Mouse (Mus musculus) layer of hippocampus, postnatal 14 days (tissue): ENCODE measurements at regions not wholly inside any gene's neighbourhood (a gene's known extent, or its start where the extent isn't known, plus 50 kb on each side); places are given as distances from the start of the nearest gene placed in this dataset.
A peak's percentile ranks its signal among the peaks of the same experiment; 100 is the strongest.
"Not testable (repeated sequence)": the region's sequence is repeated elsewhere in the genome, so short reads cannot be mapped to it uniquely, and the experiment has no call there.

ENCODE experiments used
- DNase-seq, 2 experiments: peaks; one replicate each; pipeline ENCODE4 v3.0.0; 2021 to 2022; ENCODE audit warnings: low spot score in 2 of 2, mixed read lengths in 1 of 2

DNA sequence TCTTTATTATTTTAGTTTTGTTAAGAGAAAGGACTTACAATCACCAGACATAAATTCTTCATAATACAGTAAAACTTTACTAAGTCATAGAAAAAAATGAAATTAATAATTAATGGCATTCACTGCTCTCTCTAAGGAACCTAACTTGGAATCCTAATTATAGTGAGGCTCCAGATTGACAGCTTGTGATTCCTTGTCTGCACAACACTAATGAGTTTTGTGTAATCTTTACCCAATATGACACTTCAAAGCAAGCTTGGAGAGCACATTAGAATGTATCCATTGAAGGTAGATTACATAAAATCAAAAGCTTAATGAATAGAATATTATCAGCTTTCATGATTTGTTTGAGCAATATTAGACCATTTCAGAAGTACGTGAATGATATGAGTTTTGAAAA, 1914.7 kb downstream of the Efna5 start:
- DNase-seq = no peak

DNA sequence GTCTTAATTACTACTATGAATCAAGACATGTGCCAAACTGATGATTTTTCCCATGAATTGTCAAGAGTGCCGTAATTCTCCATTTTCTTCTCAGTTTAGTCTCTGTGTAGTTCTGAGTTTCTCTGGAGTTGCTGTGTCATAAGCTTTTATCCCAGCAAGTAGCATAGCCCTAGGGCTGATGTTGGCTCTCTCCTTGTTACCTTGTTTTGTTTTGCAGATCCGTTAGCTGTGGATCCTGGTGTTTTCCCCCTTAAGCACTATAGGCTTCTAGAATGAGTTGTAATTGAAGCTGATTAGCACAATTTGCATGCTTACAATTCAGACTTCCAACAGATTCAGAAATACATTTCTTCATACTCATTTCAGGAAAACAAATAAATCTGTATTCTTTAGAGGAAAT, 1915.5 kb downstream of the Efna5 start:
- DNase-seq = no peak

DNA sequence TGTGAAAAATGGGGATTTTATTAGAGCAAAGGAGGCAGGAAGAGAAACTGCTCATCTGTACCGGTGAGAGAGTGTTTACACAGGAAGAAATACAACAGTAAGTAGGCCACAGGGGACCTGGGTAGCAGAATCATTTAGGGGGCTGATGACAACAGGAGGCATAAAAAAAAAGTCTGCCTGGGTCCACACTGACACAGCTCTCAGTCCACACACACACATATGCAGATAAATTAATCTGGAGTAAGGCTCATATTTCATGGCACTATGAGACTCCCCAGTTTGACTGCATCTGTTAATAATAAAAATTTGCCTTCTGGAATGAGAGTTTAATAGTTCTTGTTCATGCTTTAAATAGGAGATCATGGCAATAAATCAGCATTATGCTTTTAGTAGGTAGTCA, 1929.7 kb downstream of the Efna5 start:
- DNase-seq = no peak

GRCm38 (mm10) chr17:60937754-60938508, 1924.8 kb upstream of the Nudt12 start:
- DNase-seq = no peak

DNA sequence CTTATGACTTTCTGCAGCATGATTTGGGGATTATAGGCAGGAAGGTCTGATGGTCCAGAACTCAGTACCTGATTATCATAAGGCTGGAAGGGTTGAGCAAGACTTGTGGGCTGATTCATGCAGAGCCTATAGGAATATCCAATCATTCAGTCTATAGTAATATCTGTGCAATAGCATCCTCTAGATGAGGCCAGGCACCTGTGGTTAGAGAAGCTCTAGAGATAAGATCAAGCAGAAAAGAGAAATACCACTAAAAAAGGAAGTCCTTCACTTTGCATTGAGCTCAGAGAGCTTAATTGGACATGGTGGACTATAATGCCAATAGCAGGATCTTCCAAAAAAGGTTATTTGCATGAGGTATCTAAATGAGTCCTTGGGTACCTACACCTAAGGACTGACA, 1921.1 kb upstream of the Nudt12 start:
- DNase-seq = no peak

GRCm38 (mm10) chr17:60925822-60926383, 1912.7 kb upstream of the Nudt12 start:
- peak; percentile 9 to 13 for DNase-seq

GRCm38 (mm10) chr17:60882721-60883120, 1869.5 kb upstream of the Nudt12 start:
- DNase-seq = not testable (repeated sequence)

- DNase-seq = no peak
These were observed 1844.3 kb upstream of the Nudt12 start for GRCm38 (mm10) chr17:60857445-60857844.

DNA sequence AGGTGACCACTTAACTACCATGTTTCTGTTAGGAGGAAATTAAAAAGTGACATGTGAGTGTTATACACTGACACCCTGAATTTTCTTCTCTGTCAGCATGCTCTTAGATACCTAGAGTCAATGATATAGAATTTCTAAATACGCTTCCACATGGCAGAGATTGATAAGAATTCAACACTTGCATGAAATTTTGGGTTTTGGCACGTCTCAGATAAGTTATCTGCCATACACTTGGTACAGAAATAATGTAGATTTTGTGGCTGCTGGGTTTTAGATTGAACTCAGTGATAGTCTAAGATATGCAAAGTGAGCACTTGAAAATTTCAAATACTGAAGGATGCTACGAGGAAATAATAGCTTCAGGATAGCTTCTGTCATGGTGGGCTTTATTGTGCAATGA, 1841.5 kb upstream of the Nudt12 start:
- DNase-seq = no peak

- not testable (repeated sequence) for DNase-seq
These were observed 1825.6 kb upstream of the Nudt12 start for GRCm38 (mm10) chr17:60838794-60839193.

GRCm38 (mm10) chr17:60832531-60832930, 1819.4 kb upstream of the Nudt12 start:
- DNase-seq = no peak

DNA sequence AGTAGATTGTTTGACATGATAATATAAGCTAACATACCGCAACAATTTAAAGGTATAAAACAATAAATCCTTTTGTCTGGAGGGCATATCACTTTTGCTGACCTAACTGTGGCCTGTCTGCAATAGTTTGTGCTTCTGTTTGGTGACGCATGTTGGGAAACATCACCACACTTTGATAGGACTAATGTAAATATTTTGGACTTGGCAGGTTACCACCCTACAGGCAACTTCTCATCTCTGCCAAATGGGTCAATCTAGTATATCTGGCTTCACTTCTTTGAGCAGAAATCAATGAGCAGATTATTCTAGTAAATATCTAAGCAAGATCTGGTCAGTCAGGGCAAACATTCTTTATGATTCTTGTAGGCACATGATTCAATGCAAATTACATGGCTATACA, 1817.3 kb upstream of the Nudt12 start:
- DNase-seq = no peak

- DNase-seq = no peak
These were observed 1791.7 kb upstream of the Nudt12 start for GRCm38 (mm10) chr17:60804715-60805449.

- no peak for DNase-seq
These were observed 1749.1 kb upstream of the Nudt12 start for GRCm38 (mm10) chr17:60762270-60762669.

- DNase-seq = peak; percentile 2 to 42
These were observed 1747.9 kb upstream of the Nudt12 start for GRCm38 (mm10) chr17:60761100-60761499.

DNA sequence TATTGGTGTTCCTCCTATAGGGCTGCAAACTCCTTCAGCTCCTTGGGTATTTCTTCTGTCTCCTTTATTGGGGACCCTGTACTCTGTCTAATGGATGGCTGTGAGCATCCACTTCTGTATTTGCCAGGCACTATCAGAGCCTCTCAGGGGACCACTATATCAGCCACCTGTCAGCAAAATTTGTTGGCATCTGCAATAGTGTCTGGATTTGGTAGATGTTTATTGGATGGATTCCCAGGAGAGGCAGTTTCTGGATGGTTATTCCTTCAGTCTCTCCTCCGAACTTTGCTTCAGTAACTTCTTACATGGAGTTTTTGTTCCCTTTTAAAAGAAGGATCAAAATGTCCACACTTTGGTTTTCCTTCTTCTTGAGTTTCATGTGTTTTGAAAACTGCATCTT, 1729.7 kb upstream of the Nudt12 start:
- no peak for DNase-seq

GRCm38 (mm10) chr17:60738211-60738610, 1725.0 kb upstream of the Nudt12 start:
- no peak for DNase-seq

- no peak for DNase-seq
These were observed 1707.0 kb upstream of the Nudt12 start for GRCm38 (mm10) chr17:60720138-60720537.

- DNase-seq = no peak
These were observed 1704.9 kb upstream of the Nudt12 start for GRCm38 (mm10) chr17:60717931-60718621.

- DNase-seq = no peak
These were observed 1704.3 kb upstream of the Nudt12 start for GRCm38 (mm10) chr17:60717494-60717893.
